Mouse (Mus musculus) layer of hippocampus, adult 9-10 months (tissue): ENCODE results near the gene Ube2u.
A peak's percentile ranks its signal among the peaks of the same experiment; 100 is the strongest.

ENCODE experiments used
- DNase-seq: peaks from one replicate; pipeline ENCODE4 v3.0.0; 2022; ENCODE audit warnings: low spot score

The Ube2u gene

DNA sequence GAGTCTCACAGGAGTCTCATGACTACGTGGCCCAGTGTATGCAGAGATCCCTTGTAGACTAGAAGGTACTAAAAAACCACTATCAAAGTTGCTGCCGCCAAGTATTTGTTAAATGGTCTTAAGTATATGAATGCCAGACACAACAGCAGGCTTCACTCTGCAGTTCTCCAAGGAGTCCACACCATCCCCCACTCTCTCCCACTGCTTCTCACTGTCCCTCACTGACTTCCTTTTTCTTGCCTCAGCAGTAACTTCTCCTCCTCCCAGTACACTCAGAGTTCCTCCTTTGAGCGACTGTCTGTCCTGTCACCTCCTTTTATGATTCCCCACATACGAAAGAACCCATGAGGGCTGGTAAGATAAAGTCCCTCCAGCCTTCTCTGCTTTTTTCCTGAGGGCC, 69.3 kb downstream of the Ube2u start:
- no peak for DNase-seq

- DNase-seq, result no peak
These were observed 74.6 kb downstream of the Ube2u start for GRCm38 (mm10) chr4:100553296-100553695.

- peak; percentile 47 for DNase-seq
These were observed 109.9 kb downstream of the Ube2u start for GRCm38 (mm10) chr4:100588236-100589206.

GRCm38 (mm10) chr4:100595771-100596170, 117.1 kb downstream of the Ube2u start:
- DNase-seq, result no peak

GRCm38 (mm10) chr4:100596630-100597029, 118.0 kb downstream of the Ube2u start:
- no peak for DNase-seq

- DNase-seq, result no peak
These were observed 118.4 kb downstream of the Ube2u start for GRCm38 (mm10) chr4:100597049-100597448.
